Mouse (Mus musculus): ENCODE results near the gene H2-M10.1. TPM values are rescaled to one million over a fixed set of nuclear protein-coding genes. Genes with fewer than 3 reads are reported as not detected.

H2-M10.1 gene
- polyA plus RNA-seq, 1 experiment from 2014 or later = not detected

- no peak overlapping the region for H3K9ac ChIP-seq (replicated peaks)
- WGBS = 97% methylated on average over 4 of the region's 4 CpGs
- no peak overlapping the region for H3K27ac ChIP-seq (replicated peaks)
- H3K27me3 ChIP-seq = no peaks in the 10 kb centered on the region
- no peaks in the 10 kb centered on the region for H3K4me1 ChIP-seq
- H3K4me2 ChIP-seq (replicated peaks) = no peak overlapping the region
- H3K9me3 ChIP-seq = peaks cover 9% of the 10 kb centered on the region
- H3K4me3 ChIP-seq = no peak overlapping the region
- peaks cover 36% of the 10 kb centered on the region for H3K36me3 ChIP-seq
- ATAC-seq (ENCODE audit: low FRiP score, low read depth) = no peak
Observed at GRCm38 (mm10) chr17:36281521-36282245, 44.3 kb downstream of the H2-M10.1 start.

DNA sequence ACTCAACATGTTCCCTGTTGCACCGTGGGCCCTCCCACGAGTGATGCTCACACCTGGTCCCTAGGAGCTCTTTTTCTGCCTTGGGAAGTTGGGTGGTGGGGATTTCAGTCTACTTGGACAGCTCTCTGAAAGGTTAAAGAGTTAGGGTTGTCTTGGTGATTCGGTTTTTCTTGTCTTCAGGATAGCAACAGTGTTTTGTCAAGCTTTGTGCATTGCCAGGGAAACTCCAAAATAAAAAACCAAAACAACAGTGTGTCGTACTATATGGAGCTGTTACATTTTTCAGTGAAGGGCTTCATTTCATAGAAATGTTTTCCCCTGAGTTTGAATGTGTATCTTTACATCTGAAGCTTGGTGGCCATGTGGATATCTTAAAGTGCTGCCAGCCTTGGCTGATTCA is 51.2 kb downstream of the H2-M10.1 start:
- Histone ChIP-seq H3K4me3 (no peak overlapping the region), H3K27ac (replicated peaks) (no peak overlapping the region), H3K36me3 (peaks cover 29% of the 10 kb centered on the region), H3K27me3 (no peaks in the 10 kb centered on the region), H3K4me2 (replicated peaks) (no peak overlapping the region), H3K4me1 (peaks cover 28% of the 10 kb centered on the region), H3K9me3 (no peaks in the 10 kb centered on the region), H3K9ac (replicated peaks) (no peak overlapping the region)
- ATAC-seq (ENCODE audit: low FRiP score, low read depth) = no peak
- WGBS = 94% methylated on average over 4 of the region's 4 CpGs

DNA sequence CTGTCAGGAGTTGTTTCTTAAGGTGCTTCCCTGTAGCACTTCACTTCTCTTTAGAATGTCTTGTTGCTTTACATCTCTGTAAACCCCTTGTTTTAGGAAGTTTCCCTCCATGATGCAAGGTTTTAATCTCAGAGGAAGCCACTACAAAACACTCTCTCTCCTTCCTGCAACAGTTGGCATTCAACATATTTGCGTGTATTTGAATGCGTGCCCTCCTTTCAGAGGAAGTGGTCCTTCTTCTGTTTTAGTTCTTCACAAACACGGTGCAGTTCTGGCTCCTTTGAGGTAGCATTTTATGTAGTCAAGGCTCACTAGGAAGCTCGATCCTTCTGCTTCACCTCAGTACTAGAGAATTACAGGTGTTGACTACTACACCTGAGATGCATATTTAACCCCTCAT is 52.2 kb downstream of the H2-M10.1 start:
- Histone ChIP-seq H3K4me1 (peaks cover 29% of the 10 kb centered on the region), H3K9ac (replicated peaks) (no peak overlapping the region), H3K4me3 (no peak overlapping the region), H3K27me3 (no peaks in the 10 kb centered on the region), H3K27ac (replicated peaks) (no peak overlapping the region), H3K4me2 (replicated peaks) (no peak overlapping the region; the same call in 1 of the 2 replicates), H3K36me3 (peaks cover 27% of the 10 kb centered on the region), H3K9me3 (no peaks in the 10 kb centered on the region)
- ATAC-seq (ENCODE audit: low FRiP score, low read depth) = no peak
- 96% methylated on average over 4 of the region's 4 CpGs for WGBS

Other genes with a start within 250 kb of the H2-M10.1 start
- not detected in 2 replicates for gene Gm19684, start 204.5 kb downstream of the H2-M10.1 start, polyA plus RNA-seq (2016; fragmentation: Nextera tagmentation; extraction: Ambion mirVana)
- gene Gm7030, start 196.7 kb downstream of the H2-M10.1 start, polyA plus RNA-seq (2016; fragmentation: Nextera tagmentation; extraction: Ambion mirVana) = not detected in 2 replicates
- not detected in 2 replicates for gene Gm8909, start 157.6 kb downstream of the H2-M10.1 start, polyA plus RNA-seq (2016; fragmentation: Nextera tagmentation; extraction: Ambion mirVana)
- gene H2-T3, start 135.9 kb downstream of the H2-M10.1 start, polyA plus RNA-seq (2016; fragmentation: Nextera tagmentation; extraction: Ambion mirVana) = not detected in 2 replicates
- 83.5 and 88.2 TPM in 2 replicates for gene Rpp21, start 68.1 kb downstream of the H2-M10.1 start, polyA plus RNA-seq (2016; fragmentation: Nextera tagmentation; extraction: Ambion mirVana)
- gene Trim39, start 53.9 kb downstream of the H2-M10.1 start, polyA plus RNA-seq (2016; fragmentation: Nextera tagmentation; extraction: Ambion mirVana) = 27.4 and 27.6 TPM in 2 replicates
- gene H2-M10.2, start 39.7 kb downstream of the H2-M10.1 start, polyA plus RNA-seq (2016; fragmentation: Nextera tagmentation; extraction: Ambion mirVana) = 0.27 and 0.37 TPM in 2 replicates
- gene H2-M10.3, start 42.3 kb upstream of the H2-M10.1 start, polyA plus RNA-seq (2016; fragmentation: Nextera tagmentation; extraction: Ambion mirVana) = not detected in 2 replicates
- not detected in 2 replicates for gene H2-M10.4, start 136.2 kb upstream of the H2-M10.1 start, polyA plus RNA-seq (2016; fragmentation: Nextera tagmentation; extraction: Ambion mirVana)
- gene H2-M11, start 220.9 kb upstream of the H2-M10.1 start, polyA plus RNA-seq (2016; fragmentation: Nextera tagmentation; extraction: Ambion mirVana) = not detected in 2 replicates

All from midbrain, embryonic 12.5 days (tissue).